Mouse (Mus musculus): ENCODE measurements around the gene a.

DNA sequence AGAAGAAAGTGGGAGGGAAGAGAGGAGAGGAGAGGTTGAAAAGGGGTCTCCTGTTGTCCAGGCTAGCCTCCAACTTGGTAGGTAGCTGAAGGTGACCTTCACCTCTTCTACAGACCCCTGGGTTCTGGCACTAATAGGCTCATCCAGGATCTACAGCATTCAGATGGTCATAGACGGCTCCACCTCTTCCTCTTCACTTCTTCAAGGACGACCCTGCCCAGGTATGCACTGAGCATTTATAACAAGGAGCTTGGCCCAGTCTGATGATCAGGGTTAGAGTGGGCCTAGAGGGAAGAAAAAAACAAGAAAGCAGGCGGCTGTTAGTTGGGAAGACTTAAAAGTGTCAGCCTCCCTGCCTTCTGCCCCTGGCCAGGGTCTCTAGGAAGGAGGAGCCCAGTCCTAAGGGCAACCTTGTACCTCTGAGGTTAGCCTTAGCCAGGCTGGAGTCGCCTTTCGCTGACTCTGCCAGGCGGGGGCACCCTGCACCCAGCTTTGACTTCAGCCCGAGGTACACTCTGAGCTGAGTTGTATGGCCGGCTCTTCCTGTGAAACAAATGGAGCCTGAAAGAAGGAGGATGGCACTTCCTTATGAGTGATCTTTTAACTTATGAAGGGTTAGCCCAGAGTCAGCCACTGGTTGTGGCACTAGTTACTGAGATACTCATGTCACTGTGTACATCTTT, 291.1 kb downstream of the a start:
- TF ChIP-seq CTCF (IDR thresholded peaks at IDR 0.05; ENCODE audit: insufficient read depth, low read depth, low read length), result peak; percentile 54
- no peak for TF ChIP-seq POLR2A (IDR thresholded peaks at IDR 0.05; ENCODE audit: insufficient read depth, low read depth, low read length)
